Mouse (Mus musculus) heart, embryonic 12.5 days (tissue): ENCODE data around the gene Kcnj14. TPM values are rescaled to one million over a fixed set of nuclear protein-coding genes. Genes with fewer than 3 reads are reported as not detected.
A peak's percentile ranks its signal among the peaks of the same experiment; 100 is the strongest.

ENCODE experiments used
- ATAC-seq: fragments of 200-750 bp; cut with Nextera tagmentation; 2 replicates; pipeline ENCODE4 v1.8.0; 2017; ENCODE audit warnings: moderate TSS enrichment, moderate library complexity; ENCODE audit not compliant: insufficient number of reproducible peaks, low FRiP score
- H3K27ac ChIP-seq: fragments of 300-500 bp; sonication (generic); 2 replicates; pipeline ENCODE4 v1.5.1; 2016; ENCODE audit warnings: mild to moderate bottlenecking, moderate library complexity; ENCODE audit not compliant: poor library complexity, severe bottlenecking
- H3K27me3 ChIP-seq: fragments of 300-500 bp; sonication (generic); replicated peaks from 2 replicates; pipeline ENCODE4 v1.6.1; 2016; ENCODE audit warnings: mild to moderate bottlenecking, moderate library complexity
- H3K36me3 ChIP-seq: fragments of 300-500 bp; sonication (generic); 2 replicates; pipeline ENCODE4 v1.6.1; 2016; ENCODE audit warnings: mild to moderate bottlenecking, moderate library complexity
- H3K4me1 ChIP-seq: fragments of 300-500 bp; sonication (generic); replicated peaks from 2 replicates; pipeline ENCODE4 v1.6.1; 2016; ENCODE audit warnings: mild to moderate bottlenecking
- H3K4me2 ChIP-seq: fragments of 300-500 bp; sonication (generic); 2 replicates; pipeline ENCODE4 v1.6.1; 2016; ENCODE audit warnings: mild to moderate bottlenecking, moderate library complexity
- H3K4me3 ChIP-seq: fragments of 300-500 bp; sonication (generic); 2 replicates; pipeline ENCODE4 v1.5.1; 2016; ENCODE audit warnings: mild to moderate bottlenecking
- H3K9ac ChIP-seq: fragments of 300-500 bp; sonication (generic); 2 replicates; pipeline ENCODE4 v1.6.1; 2016; ENCODE audit warnings: mild to moderate bottlenecking, moderate library complexity
- H3K9me3 ChIP-seq: fragments of 300-500 bp; sonication (generic); replicated peaks from 2 replicates; pipeline ENCODE4 v1.6.1; 2016; ENCODE audit warnings: mild to moderate bottlenecking, moderate library complexity
- WGBS: fragments of 180-500 bp; shearing (Covaris S2); methylation state at CpG from one replicate; pipeline ENCODE4 v1.1.7; 2016; 5-methylcytosine and 5-hydroxymethylcytosine counted together
- polyA plus RNA-seq: library from polyadenylated mRNA; unstranded; fragments of >200 nt; fragmentation: Nextera tagmentation; extraction: Ambion mirVana; gene quantifications from 2 replicates; pipeline ENCODE4 v1.2.1, GENCODE M21; 2016

Gene Kcnj14
- polyA plus RNA-seq, 1 experiment from 2014 or later: 0.70 TPM

GRCm38 (mm10) chr7:45783511-45784091, 41.0 kb downstream of the Kcnj14 start, which contains the start of gene Lmtk3:
Gene Lmtk3, plus strand, starts transcription at chr7:45783738.
- Histone ChIP-seq H3K36me3 (no peaks in the 10 kb centered on the region), H3K4me1 (peaks cover 32% of the 10 kb centered on the region), H3K9me3 (no peaks in the 10 kb centered on the region), H3K4me2 (peak within 1 kb of the TSS; percentile 80), H3K9ac (peak within 1 kb of the TSS; percentile 66), H3K27ac (no peak within 1 kb of the TSS), H3K4me3 (peak within 1 kb of the TSS; percentile 57), H3K27me3 (peaks cover 82% of the 10 kb centered on the region)
- 1% methylated on average over 38 of the region's 38 CpGs for WGBS
- ATAC-seq: peak; percentile 40; the same call in 1 of the 2 replicates

- Histone ChIP-seq H3K9me3 (no peaks in the 10 kb centered on the region), H3K4me2 (no peak overlapping the region), H3K27ac (no peak overlapping the region), H3K36me3 (no peaks in the 10 kb centered on the region), H3K4me1 (peaks cover 32% of the 10 kb centered on the region), H3K9ac (no peak overlapping the region), H3K4me3 (no peak overlapping the region), H3K27me3 (peaks cover 75% of the 10 kb centered on the region)
- ATAC-seq: no peak
- WGBS: 64% methylated on average over 4 of the region's 4 CpGs
These were observed 42.3 kb downstream of the Kcnj14 start for GRCm38 (mm10) chr7:45782271-45782670.

GRCm38 (mm10) chr7:45779081-45779641, 45.4 kb downstream of the Kcnj14 start:
- Histone ChIP-seq H3K27ac (no peak overlapping the region), H3K4me3 (peak overlapping the region; percentile 1; the same call in 1 of the 2 replicates), H3K9ac (0 out of 2 replicates have a peak overlapping the region, but pooled peaks have one; percentile 14), H3K4me2 (peak overlapping the region; percentile 56), H3K4me1 (peaks cover 15% of the 10 kb centered on the region), H3K9me3 (peaks cover 3% of the 10 kb centered on the region; the same call in 1 of the 2 replicates), H3K36me3 (no peaks in the 10 kb centered on the region), H3K27me3 (peaks cover 51% of the 10 kb centered on the region)
- 20% methylated on average over 22 of the region's 22 CpGs for WGBS
- ATAC-seq: no peak; the same call in 1 of the 2 replicates

- 64% methylated on average over 7 of the region's 7 CpGs for WGBS
- no peak for ATAC-seq
- Histone ChIP-seq H3K9ac (no peak overlapping the region), H3K27me3 (peaks cover 40% of the 10 kb centered on the region), H3K9me3 (peaks cover 3% of the 10 kb centered on the region; the same call in 1 of the 2 replicates), H3K27ac (no peak overlapping the region), H3K4me2 (no peak overlapping the region), H3K4me3 (no peak overlapping the region), H3K4me1 (0 out of 2 replicates have a peak, but pooled peaks cover 11% of the 10 kb centered on the region), H3K36me3 (no peaks in the 10 kb centered on the region)
These were observed 49.3 kb downstream of the Kcnj14 start for GRCm38 (mm10) chr7:45775237-45775636.

GRCm38 (mm10) chr7:45771101-45771500, 53.5 kb downstream of the Kcnj14 start:
- Histone ChIP-seq H3K4me3 (no peak overlapping the region), H3K4me2 (no peak overlapping the region), H3K4me1 (no peaks in the 10 kb centered on the region), H3K27ac (no peak overlapping the region), H3K9ac (no peak overlapping the region), H3K27me3 (peaks cover 18% of the 10 kb centered on the region), H3K9me3 (peaks cover 6% of the 10 kb centered on the region; the same call in 1 of the 2 replicates), H3K36me3 (no peaks in the 10 kb centered on the region)
- 55% methylated on average over 4 of the region's 4 CpGs for WGBS
- ATAC-seq: no peak

GRCm38 (mm10) chr7:45770427-45771082, 54.0 kb downstream of the Kcnj14 start:
- no peak overlapping the region for H3K9ac ChIP-seq
- no peak for ATAC-seq
- no peaks in the 10 kb centered on the region for H3K36me3 ChIP-seq
- peaks cover 24% of the 10 kb centered on the region for H3K27me3 ChIP-seq
- no peak overlapping the region for H3K4me3 ChIP-seq
- no peak overlapping the region for H3K27ac ChIP-seq
- peaks cover 5% of the 10 kb centered on the region; the same call in 1 of the 2 replicates for H3K9me3 ChIP-seq
- WGBS: 62% methylated on average over 8 of the region's 8 CpGs
- H3K4me2 ChIP-seq: no peak overlapping the region
- H3K4me1 ChIP-seq: no peaks in the 10 kb centered on the region

- Histone ChIP-seq H3K9ac (no peak overlapping the region), H3K36me3 (no peaks in the 10 kb centered on the region), H3K4me1 (no peaks in the 10 kb centered on the region), H3K4me2 (no peak overlapping the region), H3K9me3 (peaks cover 3% of the 10 kb centered on the region; the same call in 1 of the 2 replicates), H3K27me3 (peaks cover 12% of the 10 kb centered on the region; the same call in 1 of the 2 replicates), H3K27ac (no peak overlapping the region), H3K4me3 (no peak overlapping the region)
- WGBS: 88% methylated on average over 6 of the region's 6 CpGs
- no peak for ATAC-seq
These were observed 57.1 kb downstream of the Kcnj14 start for GRCm38 (mm10) chr7:45767500-45767899.

GRCm38 (mm10) chr7:45766764-45767163, 57.8 kb downstream of the Kcnj14 start:
- Histone ChIP-seq H3K9ac (no peak overlapping the region), H3K9me3 (peaks cover 3% of the 10 kb centered on the region; the same call in 1 of the 2 replicates), H3K4me2 (no peak overlapping the region), H3K27me3 (peaks cover 11% of the 10 kb centered on the region; the same call in 1 of the 2 replicates), H3K36me3 (no peaks in the 10 kb centered on the region), H3K4me1 (no peaks in the 10 kb centered on the region), H3K4me3 (no peak overlapping the region), H3K27ac (no peak overlapping the region)
- ATAC-seq: no peak
- WGBS: 47% methylated on average over 8 of the region's 8 CpGs

Other genes starting within 250 kb of the Kcnj14 start
- gene Fgf21, start 209.3 kb downstream of the Kcnj14 start, polyA plus RNA-seq: not detected in 2 replicates
- gene Fut1, start 207.5 kb downstream of the Kcnj14 start, polyA plus RNA-seq: not detected in 2 replicates
- 0.35 and 0.65 TPM in 2 replicates for gene Izumo1, start 203.0 kb downstream of the Kcnj14 start, polyA plus RNA-seq
- gene Rasip1, start 197.3 kb downstream of the Kcnj14 start, polyA plus RNA-seq: 36.1 and 38.1 TPM in 2 replicates
- 3.3 and 5.4 TPM in 2 replicates for gene Mamstr, start 184.8 kb downstream of the Kcnj14 start, polyA plus RNA-seq
- 0.77 TPM in 2 replicates for gene Fut2, start 158.4 kb downstream of the Kcnj14 start, polyA plus RNA-seq
- not detected in 2 replicates for gene Ntn5, start 140.8 kb downstream of the Kcnj14 start, polyA plus RNA-seq
- gene Sec1, start 130.4 kb downstream of the Kcnj14 start, polyA plus RNA-seq: 0.18 and 0.49 TPM in 2 replicates
- gene Car11, start 124.9 kb downstream of the Kcnj14 start, polyA plus RNA-seq: 5.4 and 5.8 TPM in 2 replicates
- 4.1 and 5.3 TPM in 2 replicates for gene Dbp, start 119.7 kb downstream of the Kcnj14 start, polyA plus RNA-seq
- 603 and 625 TPM in 2 replicates for gene Rpl18, start 109.3 kb downstream of the Kcnj14 start, polyA plus RNA-seq
- gene Sphk2, start 106.8 kb downstream of the Kcnj14 start, polyA plus RNA-seq: 18.5 and 20.0 TPM in 2 replicates
- gene Fam83e, start 103.6 kb downstream of the Kcnj14 start, polyA plus RNA-seq: 0.29 and 0.33 TPM in 2 replicates
- not detected in 2 replicates for gene Spaca4, start 99.0 kb downstream of the Kcnj14 start, polyA plus RNA-seq
- gene Lmtk3, start 41.0 kb downstream of the Kcnj14 start, polyA plus RNA-seq: 0.53 and 0.86 TPM in 2 replicates
- gene Sult2b1, start 40.1 kb downstream of the Kcnj14 start, polyA plus RNA-seq: 0.23 and 0.40 TPM in 2 replicates
- gene Cyth2, start 10.2 kb downstream of the Kcnj14 start, polyA plus RNA-seq: 108 and 115 TPM in 2 replicates
- gene Grwd1, start 6.2 kb upstream of the Kcnj14 start, polyA plus RNA-seq: 43.9 and 46.6 TPM in 2 replicates
- 53.4 and 55.5 TPM in 2 replicates for gene Kdelr1, start 48.0 kb upstream of the Kcnj14 start, polyA plus RNA-seq
- gene Grin2d, start 53.6 kb upstream of the Kcnj14 start, polyA plus RNA-seq: 0.37 and 0.42 TPM in 2 replicates
- gene Syngr4, start 71.9 kb upstream of the Kcnj14 start, polyA plus RNA-seq: 0.89 and 1.2 TPM in 2 replicates
- gene Tmem143, start 72.2 kb upstream of the Kcnj14 start, polyA plus RNA-seq: 5.8 and 7.2 TPM in 2 replicates
- 63.1 and 69.0 TPM in 2 replicates for gene Emp3, start 96.6 kb upstream of the Kcnj14 start, polyA plus RNA-seq
- 2.4 and 3.5 TPM in 2 replicates for gene Ccdc114, start 99.3 kb upstream of the Kcnj14 start, polyA plus RNA-seq
- gene Abcc6, start 205.5 kb upstream of the Kcnj14 start, polyA plus RNA-seq: 0.06 and 0.22 TPM in 2 replicates
- gene Nomo1, start 208.9 kb upstream of the Kcnj14 start, polyA plus RNA-seq: 47.8 and 54.4 TPM in 2 replicates